Mouse (Mus musculus) thymus, postnatal 14 days (tissue): ENCODE data around the gene Olfr1424.
"Not testable (repeated sequence)": the region's sequence is repeated elsewhere in the genome, so short reads cannot be mapped to it uniquely, and the experiment has no call there.

ENCODE experiments used
- DNase-seq: peaks from one replicate; pipeline ENCODE4 v3.0.0; 2021

Olfr1424 gene

GRCm38 (mm10) chr19:12062582-12062981, at the start of gene Olfr1424:
Gene Olfr1424 (minus strand): TSS chr19:12062682.
- not testable (repeated sequence) for DNase-seq

- no peak for DNase-seq
Observed at GRCm38 (mm10) chr19:12104541-12104940, 42.1 kb upstream of the Olfr1424 start.

- no peak for DNase-seq
Observed at GRCm38 (mm10) chr19:12103234-12103633, 40.8 kb upstream of the Olfr1424 start, which contains the start of gene Olfr1427. Gene Olfr1427 (minus strand): TSS chr19:12103334.

DNA sequence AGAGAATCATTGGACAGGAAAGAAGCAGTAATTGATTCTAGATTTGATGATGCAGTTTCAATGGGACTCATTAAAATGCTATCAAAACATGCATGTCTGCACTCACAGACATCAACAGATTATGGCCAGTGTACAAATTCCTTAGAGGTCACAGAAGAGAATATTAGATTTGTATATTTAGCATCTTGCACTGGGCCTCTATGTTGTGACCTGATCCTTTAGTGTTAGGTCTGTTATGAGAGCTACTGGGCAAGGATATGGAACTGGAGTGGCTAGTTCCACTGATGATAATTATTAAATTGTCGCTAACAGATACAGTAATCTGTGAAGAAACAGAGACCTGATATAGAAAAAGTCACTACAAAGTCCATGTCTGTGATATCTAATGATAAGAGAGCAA, 29.4 kb upstream of the Olfr1424 start, which contains the start of gene Olfr1426:
Gene Olfr1426, minus strand, starts transcription at position 101 of the 400 bp plus-strand sequence.
- DNase-seq: no peak

GRCm38 (mm10) chr19:12077631-12078030, 15.1 kb upstream of the Olfr1424 start, which contains the start of gene Olfr1425:
Gene Olfr1425 (minus strand): TSS chr19:12077731.
- not testable (repeated sequence) for DNase-seq

DNA sequence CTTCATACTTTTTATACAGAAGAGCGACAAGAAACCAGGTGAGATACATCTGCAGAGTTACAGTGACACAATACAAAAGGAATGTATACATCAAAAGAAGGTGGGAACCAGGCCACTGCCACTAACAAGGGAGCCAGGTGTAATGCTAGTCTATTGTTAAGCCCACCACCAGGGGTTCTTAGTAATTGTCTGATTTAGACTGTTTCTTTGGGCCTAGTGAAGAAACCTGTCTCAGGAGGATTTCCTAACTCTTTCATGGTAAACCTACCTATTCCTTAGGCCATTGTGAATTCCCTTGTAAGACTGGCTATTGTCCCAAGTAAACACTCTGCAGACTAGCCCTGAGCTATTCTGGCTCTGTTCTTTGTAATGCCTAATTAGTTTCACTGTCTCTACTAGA, 7.1 kb upstream of the Olfr1424 start:
- DNase-seq: not testable (repeated sequence)

- not testable (repeated sequence) for DNase-seq
Observed at GRCm38 (mm10) chr19:12067806-12068205, 5.3 kb upstream of the Olfr1424 start.

GRCm38 (mm10) chr19:12043163-12043562, 19.3 kb downstream of the Olfr1424 start:
- DNase-seq: no peak

GRCm38 (mm10) chr19:12041217-12041616, 21.3 kb downstream of the Olfr1424 start, which contains the start of gene Olfr1423:
Gene Olfr1423 (minus strand): TSS chr19:12041317.
- no peak for DNase-seq

DNA sequence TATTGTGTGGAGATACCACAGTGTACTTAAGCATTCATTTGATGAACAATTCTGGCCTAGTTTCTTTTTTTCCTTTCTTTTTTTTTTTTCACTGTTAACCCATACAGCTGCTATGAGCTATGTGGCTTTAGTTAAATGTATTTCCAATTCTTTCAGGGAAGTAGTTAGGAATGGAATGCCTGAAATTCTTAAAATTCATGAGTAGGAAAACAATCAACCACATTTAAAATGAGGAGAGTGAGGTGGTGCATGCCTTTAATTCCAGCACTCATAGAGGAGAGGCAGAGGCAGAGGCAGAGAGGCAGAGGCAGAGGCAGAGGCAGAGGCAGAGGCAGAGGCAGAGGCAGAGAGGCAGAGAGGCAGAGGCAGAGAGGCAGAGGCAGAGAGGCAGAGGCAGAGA, 24.8 kb downstream of the Olfr1424 start:
- no peak for DNase-seq

DNA sequence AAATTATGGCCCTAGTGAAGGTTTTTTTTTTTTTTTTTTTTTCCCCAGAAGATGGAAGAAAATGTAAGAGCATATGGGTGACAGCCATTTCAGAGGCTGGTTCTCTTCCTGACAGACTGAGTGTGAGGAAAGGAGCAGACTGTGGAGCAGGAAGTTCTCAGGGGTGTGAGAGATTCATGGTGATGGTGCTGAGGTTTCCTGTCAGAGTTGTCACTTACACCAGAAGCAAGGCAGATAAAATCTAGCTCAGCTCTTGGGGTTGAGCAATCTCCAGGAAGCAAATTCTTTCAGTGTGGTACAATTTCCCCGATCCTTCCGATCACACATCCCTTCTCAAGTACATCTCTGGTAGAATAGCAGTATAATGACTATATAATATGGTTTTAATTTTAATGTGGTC, 35.9 kb downstream of the Olfr1424 start:
- peak; percentile 18 for DNase-seq

GRCm38 (mm10) chr19:12025333-12025732, 37.1 kb downstream of the Olfr1424 start:
- no peak for DNase-seq

- no peak for DNase-seq
Observed at GRCm38 (mm10) chr19:12024149-12024548, 38.3 kb downstream of the Olfr1424 start.

DNA sequence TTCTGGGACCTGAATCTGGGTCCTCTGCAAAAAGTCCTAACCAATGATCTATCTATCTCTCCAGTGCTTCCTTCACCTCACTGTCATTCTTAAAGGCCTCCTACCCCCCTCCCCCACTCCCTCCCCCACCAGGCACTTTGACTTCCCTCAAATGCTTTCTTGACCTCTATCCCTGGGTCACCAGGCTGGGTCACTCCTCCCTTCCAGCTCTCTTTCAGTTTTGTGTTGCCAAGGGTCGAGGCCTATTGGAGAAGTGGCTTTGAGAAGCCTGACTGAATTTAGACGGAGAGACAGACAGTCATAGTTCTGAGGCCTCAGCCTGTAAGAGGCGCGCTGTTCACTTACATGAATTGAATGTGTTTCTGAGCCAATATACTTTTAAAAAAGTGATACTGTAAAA, 46.3 kb downstream of the Olfr1424 start:
- DNase-seq: no peak

- peak; percentile 16 for DNase-seq
Observed at GRCm38 (mm10) chr19:12015708-12016107, 46.8 kb downstream of the Olfr1424 start.

DNA sequence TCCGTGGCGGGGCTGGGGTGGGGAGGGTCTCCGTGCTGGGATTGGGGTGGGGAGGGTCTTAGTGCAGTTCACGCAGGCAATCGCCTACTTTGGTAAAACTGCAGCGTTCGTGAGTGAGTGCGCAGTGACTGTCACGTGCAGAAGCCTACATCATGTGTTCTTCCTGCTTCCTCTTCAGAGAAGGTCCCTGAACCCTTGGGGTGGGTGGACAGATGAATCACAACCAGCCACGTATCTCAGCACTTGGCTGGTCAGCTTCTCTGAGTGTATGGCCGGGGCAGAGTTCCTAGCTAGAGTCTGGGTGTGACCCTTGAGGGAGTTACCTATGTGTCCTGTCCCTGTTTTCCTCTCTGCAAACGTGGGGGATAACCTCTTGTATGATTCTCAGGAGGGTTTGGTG, 49.3 kb downstream of the Olfr1424 start:
- DNase-seq: peak; percentile 58

DNA sequence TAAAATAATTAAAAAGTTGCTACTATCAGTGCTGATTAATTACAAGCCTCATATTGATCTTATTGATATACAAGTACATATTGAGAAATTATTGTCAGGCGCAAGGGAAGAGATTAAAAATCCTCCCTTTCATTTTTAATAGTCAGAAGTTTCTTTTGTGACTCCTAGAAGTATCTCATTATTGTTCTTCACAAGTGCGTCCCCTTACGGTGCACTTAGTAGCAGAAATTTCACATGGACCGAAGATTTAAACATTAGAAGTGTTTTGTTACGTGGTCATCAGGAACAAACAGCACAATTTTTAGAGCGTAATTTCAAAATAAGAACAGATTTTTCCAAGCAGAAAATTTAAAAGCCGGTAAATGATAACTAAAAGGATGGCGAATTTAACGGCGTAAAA, 49.9 kb downstream of the Olfr1424 start:
- DNase-seq: no peak

- DNase-seq: peak; percentile 90
Observed at GRCm38 (mm10) chr19:12011560-12012556, 50.6 kb downstream of the Olfr1424 start.

DNA sequence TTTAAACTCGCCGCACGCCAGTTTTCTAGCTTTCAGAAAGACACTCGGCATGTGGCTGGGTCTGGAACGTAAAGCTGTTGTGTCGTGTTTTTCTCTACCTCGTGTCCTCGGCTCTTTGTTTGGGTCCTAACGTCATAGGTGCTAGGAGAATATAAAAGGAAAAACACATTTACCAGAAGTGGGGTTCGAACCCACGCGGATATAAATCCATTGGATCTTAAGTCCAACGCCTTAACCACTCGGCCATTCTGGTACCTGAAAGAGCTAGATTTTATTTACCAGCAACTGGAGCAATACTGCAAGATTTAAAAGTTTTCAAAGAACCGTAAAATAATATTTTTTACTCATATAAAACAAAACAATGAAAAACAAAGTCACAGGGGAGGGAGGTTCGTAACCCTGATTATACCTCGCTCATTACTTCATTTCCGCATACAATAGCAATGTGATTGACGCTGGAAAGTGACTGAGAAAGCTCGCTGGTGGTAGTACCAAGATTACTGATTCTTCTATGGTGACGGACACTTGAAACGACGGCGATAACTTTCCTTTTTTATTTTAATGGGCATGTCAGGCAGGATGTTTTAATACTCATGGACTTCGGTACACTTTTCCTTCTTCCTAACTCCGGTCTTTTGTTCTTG, 51.4 kb downstream of the Olfr1424 start:
- peak; percentile 79 for DNase-seq

GRCm38 (mm10) chr19:12010281-12010771, 52.2 kb downstream of the Olfr1424 start:
- DNase-seq: peak; percentile 57

GRCm38 (mm10) chr19:12009501-12010280, 52.8 kb downstream of the Olfr1424 start:
- peak; percentile 79 for DNase-seq
